Mouse (Mus musculus) c-Kit-positive CD71-positive TER-119-positive erythroid progenitor cells, embryonic 14.5 days (primary cell): Measurements from ENCODE around the gene Vdr.

Experiments used
- DNase-seq: peaks from one replicate; pipeline ENCODE4 v3.0.0-alpha.2; 2013; ENCODE audit warnings: low spot score

Vdr gene

DNA sequence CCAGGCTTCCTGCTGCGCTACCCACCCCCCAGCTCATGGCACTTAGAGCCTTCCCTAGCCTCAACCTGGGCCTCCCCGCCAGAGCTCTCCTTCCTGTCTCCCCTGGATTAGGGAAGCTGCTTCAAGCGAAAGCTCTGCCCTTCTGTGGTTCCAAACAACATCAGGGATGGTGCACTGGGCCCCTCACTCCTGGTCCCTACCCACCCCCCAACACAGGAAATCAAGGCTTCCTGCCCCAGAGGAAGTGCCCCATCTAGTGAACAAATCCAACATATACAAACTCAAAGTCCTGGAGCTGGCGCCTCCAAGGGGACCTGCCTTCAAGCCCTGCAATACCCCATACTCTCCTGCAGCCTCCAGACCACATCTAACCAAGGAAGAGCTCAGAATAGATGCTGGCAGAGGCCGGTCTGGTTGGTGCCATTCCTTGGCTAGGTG lies 81.5 kb downstream of the Vdr start:
- no peak for DNase-seq

DNA sequence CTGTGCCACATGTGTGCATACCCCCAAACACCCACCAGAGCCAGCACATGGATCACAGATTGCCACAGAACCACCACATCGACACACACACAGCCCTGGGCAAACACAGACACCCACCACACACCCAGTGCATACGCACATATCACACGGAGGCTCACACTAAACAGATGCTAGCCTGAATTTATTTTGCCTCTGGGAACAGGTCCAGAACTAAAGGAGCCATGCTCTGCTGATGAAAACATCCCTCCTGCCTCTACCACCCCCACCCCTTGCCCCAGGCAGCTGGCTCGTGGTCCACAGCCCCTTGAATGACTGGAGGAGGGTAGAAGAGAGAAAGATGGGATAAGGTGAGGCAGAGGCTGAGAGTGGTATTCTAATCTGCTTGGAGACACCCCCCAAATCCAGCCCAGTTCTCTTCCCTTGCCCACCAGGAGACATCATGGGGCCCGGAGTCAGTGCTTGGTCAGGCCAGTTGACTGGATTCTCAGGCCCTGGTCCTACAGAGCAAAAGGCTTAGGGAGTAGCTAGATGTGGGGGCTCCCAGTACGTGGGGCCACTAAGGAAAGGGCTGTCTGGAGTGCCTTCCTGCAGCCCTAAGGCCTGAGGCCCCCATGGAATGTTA lies 82.1 kb downstream of the Vdr start:
- no peak for DNase-seq

DNA sequence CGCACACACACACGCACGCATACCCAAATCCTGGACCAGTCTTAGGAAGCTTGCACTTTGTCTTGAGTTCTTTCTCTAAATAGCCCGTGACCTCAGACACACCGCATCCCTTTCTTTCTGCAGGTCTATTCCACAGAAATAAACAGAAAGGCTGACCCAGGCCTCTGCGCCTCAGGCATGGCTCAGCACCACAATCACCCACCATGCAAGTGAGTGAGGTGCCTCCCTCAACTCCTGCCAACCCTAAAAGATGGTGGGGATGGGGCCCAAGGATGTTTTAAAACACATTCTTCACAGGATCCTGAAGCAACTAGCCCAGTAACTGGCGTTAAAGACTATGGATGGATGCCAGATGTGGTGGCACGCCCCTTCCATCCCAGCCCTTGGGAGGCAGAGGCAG lies 83.0 kb downstream of the Vdr start:
- no peak for DNase-seq

DNA sequence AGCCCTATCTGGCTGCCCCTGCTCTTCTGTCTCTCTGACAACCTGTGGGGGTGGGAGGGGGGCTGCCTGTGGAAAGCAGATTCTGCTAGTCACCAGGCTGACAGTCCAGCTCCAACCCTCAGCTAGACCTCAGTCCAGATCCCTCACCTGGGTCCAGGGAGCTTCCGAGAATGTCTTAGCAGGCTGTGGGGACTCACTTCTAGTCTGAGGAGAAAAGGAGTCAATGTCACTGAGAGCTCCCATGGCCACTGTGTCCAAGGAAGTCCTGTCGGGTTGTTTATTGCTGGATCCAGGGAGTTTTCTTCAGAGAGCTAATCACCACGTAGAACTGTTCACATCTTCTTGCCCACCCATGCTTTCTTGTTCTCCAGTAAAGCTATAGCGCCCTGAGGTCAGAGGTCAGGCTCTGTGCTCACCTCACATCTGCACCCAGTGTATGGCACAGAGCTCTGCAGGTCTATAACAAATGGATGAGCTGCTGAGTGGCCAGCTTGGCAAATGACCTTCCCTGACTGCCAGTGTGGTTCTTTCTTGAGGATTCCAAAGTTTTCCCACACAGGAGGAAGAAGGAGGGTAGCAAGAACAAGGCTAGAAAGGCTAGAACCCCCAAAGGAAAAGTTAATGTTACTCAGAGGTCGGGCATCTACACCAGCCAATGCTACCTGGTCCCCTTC lies 83.7 kb downstream of the Vdr start:
- no peak for DNase-seq

DNA sequence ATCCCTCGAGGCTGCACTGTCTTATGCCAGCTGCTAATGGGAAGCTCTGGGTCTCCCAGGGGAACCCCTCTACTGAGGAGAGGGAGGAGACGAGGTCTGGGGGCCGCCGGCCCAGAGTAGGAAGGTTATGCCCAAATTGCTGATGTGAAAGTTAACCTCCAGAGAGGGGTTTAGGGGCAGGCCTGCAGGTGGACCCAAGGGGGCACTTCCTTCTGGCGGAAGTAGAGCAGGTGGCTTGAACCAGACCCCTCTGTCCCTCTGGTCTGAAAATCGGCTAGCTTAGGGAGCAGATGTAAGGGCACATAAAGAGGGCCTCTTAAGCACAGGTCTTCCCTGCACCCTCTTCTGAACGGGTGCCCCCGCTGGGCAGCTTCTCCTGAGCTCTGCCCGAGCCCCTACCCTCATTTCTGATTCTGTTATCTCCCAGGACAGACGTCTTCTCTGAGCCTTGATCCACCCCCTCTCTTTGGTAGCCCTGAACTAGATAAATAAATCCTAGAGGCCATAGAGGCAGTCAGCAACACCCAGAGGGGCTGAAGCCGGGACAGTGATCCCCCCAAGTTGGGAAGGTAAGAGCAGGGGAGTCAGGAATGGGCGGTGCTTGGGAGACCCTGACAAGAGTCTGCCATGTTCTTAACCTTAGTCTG lies 84.4 kb downstream of the Vdr start:
- no peak for DNase-seq

DNA sequence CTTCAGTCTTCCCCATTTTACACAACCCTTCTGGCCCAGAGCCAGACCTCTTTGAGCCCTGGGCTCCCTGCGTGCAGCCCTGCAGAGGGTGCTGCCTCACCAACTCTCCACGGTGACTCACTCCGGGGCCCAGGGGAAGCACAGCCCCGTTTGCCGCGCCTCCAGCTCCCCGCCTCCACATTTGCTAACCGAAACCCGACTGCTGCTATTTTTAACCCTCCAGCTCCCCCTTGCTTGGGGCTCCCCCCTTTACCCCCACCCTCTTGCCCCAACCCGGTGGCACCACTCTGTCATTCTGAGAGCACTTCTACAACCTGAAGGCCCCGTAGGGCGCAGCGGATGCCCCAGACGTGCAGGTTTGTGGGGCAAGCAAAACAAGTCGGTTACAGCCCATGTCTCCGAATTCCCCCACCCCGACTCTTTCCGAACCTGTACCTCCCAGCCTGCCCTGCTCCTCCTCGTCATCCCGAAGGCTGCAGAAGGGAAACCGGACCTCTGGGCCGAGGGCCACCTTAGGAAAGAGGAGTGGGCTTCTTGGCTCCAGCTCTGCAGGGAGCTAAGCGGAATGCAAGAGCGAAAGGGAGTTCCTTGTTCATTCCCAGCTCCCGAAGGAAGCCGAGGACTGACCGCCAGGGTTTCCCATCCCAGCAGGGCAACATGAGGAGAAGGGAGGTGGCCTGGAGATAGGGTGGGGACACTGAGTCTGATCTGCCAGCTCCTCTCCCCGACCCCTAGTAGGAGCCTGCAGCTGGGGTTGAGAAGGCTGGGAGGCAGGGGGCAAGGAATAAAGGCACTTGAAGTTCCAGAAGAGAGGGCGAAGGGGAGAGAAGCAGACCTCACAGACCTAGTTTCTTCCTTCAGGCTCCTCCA lies 85.1 kb downstream of the Vdr start:
- DNase-seq = peak; percentile 77

DNA sequence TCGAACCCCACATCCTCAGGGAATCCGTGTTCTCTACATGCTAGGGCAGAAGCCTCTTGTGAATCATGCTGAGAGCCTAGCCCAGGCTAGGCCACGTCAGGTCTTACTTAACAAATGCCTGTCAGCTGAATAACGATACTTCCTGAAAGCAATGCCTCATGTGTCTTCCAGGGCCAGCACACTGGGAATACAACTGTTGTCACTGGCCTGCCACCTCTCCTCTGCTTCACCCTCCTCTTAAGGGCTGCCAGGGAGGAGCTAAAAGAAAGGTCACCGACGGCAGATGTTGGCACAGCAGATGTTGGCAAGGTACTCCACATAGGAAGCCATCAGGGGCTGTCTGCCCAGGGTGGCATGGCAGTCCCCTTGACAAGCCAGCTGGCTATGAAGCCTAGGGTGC lies 86.4 kb downstream of the Vdr start:
- DNase-seq = no peak

DNA sequence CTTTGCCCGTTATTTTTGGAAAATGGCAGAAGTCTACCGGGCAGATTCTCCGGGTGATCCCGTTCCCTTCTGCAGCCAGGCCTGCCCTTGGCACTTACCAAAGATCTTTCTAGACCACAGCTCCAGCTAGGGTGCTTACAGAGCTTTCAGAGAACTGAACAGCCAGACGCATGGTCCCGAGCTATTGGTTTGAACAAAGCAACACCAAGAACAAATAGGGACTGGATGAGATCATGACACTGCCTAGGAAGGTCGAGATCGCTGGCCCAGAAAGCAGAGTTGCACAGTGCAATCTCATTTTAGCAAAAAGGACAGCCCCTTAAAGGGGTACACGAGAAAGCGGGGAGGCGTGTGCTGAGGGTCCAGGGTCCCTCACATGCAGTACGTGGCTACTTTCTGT lies 87.0 kb downstream of the Vdr start:
- no peak for DNase-seq

DNA sequence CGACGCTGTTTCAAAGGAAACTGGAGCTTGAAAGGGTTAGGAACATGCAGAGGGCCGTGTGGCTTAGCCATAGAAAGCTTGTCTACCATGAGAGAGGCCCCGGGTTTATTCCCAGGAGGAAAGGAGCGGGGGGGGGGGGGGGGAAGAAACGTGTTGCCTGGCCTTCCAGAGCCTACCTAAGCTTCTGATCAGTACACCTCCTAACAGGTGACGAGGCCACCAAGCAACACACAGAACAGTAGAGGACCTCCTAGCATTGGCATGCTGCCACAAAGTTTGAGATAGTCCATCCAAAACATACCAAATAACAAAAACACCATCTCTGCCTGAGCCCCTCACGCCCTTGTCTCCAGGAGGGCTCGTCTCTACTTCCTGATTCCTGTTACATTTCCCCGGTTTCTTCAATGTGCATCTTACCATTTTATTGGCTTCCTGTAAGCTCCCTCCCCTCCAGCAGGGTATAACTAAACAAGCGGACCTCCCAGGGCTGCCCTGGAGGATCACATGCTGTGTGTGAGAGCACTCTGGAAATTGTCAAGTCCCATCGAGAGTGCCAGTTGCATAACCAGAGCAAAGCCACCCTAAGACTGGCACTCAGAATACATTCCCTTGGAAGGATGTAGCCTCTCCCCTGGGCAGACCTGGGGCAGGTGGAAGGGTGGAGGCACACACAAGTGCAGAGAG lies 87.7 kb downstream of the Vdr start:
- DNase-seq = no peak

DNA sequence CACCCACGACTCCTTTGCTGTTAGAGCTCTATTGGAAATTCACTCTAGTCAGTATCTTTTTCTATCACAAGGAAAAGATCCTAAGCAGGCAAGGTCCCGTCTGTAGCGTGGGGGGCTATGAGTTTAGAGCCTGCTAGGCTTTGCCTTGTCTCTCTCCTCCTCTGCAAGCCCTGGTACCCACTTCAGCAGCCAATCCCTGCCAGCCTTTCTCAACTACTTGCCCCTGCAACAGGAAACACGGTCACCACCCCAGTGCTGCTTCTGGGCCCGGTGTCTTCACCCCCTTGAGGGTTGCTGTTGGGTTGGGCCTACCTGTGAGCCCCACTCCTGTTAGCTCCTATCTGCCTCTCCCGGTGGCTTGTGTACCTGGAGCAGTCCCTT lies 88.5 kb downstream of the Vdr start:
- DNase-seq = no peak

DNA sequence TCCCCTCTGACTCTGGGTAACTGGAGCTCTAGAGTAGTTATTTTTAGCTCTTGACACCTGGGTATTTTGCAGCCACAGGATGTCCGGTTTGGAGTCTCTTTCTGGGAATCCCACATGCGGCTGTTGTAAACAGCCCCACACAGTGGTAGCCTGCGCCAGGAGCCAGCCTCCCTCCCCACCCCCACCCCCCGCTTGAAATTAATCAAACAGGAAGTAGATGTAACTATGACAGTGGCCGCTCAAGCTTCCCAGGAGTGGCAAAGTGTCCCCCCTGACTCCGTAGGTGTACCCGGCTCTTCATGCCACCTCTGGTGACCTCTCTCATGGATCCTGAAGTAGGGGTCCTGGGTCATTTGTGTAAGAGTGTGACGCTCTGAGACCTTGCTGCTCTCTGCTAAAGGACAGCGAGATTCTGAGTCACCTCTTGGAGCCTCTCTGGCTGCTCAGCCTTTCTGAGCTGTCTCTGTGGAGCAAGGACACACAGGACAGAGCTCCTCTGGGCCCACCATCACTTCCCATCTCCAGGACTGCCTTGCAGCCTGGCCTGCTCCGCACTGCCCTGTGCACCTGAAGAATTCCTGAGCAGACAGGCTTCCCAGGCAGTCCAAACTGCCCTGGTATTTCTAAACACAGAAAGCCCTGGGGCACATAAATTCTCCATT lies 89.0 kb downstream of the Vdr start:
- no peak for DNase-seq

DNA sequence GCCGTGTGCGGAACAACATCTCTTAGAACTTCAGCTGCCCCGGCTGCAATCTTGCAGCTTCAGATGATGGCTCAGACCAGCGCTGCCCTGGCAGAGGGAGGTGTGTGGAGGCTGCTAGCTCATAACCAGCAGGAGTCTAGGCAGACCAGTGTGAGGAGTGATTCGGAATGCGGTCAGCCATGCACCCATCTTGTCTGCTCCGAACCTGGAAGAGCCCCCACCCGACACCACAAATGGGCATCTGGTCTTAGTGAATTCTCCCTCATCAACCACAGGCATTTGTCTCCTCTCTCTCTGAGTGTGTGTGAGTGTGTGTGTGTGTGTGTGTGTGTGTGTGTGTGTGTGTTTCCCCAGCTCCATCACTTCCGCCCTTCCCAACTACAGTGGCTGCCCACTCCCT lies 90.5 kb downstream of the Vdr start:
- DNase-seq = no peak

DNA sequence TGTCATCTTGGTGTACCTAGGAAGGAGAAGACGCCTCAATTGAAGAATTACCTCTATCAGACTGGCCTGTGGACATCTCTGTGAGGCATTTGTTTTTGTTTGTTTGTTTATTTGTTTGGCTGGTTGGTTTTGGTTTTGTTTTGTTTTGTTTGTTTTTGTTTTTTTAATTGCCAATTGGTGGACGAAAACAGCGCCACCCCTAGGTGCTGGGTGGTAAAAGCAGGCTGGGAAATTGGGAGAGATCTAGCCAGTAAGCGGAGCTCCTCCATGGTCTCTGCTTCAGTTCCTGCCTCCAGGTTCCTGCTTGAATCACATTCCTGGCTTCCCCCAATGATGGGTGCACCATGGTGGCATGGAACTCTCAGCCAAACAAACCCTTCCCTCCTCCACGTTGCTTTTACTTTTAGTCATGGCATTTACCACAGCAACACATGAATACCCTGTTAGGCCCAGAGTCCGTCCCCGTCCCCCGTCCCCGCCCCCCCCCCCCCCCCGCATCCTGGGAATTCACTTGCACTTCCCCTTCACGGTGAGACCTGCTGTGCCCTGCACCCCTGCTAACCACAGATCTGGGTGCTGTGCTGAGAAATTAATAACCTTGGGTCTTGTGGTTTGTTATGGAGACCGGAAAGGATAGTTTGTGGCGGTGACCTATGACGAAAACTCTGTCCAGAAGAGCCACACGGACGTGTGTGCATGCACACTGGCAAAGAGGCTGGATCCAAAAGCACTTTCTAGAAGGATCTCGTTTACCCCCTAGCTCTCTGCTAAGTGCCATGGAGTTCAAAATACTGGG lies 94.0 kb downstream of the Vdr start:
- DNase-seq = no peak

DNA sequence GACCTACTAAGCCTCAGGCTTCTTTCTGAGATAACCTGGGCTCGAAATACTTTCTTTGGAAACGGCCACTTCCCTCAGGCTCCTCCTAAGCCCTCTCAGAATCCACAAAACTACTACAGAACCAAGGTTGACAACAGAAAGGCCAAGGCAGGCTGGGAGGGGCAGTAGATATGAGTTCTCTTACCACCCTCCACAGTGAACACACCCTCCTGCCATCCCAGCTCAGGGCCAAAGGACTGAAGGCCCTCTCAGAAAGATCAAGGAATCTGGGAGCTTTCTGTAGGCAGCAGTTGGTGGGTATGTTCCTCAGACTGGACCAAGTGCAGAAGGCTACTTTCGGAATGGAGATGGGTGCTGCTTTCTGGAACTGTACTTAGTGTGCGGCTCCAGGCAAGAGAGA lies 95.2 kb downstream of the Vdr start:
- DNase-seq = no peak

DNA sequence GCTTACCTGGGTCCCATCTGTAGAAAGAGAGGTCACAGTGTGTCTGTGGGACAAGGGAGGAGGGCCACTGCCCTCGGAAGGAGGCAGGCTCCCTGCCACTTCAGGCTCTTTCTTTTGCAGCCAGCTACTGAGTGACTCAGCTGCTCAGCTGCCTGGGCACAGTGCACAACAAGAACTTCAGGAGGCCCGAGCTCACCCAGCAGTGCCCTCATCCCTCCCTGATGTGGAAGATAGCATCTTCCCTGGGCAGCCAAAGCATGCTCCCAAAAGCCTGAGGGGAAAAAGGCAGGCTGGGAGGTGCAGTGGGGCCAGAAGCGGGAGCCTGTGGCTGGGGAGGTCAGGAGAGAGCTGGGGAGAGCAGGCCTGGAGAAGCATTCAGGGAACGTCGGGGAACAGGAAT lies 95.7 kb downstream of the Vdr start:
- no peak for DNase-seq

DNA sequence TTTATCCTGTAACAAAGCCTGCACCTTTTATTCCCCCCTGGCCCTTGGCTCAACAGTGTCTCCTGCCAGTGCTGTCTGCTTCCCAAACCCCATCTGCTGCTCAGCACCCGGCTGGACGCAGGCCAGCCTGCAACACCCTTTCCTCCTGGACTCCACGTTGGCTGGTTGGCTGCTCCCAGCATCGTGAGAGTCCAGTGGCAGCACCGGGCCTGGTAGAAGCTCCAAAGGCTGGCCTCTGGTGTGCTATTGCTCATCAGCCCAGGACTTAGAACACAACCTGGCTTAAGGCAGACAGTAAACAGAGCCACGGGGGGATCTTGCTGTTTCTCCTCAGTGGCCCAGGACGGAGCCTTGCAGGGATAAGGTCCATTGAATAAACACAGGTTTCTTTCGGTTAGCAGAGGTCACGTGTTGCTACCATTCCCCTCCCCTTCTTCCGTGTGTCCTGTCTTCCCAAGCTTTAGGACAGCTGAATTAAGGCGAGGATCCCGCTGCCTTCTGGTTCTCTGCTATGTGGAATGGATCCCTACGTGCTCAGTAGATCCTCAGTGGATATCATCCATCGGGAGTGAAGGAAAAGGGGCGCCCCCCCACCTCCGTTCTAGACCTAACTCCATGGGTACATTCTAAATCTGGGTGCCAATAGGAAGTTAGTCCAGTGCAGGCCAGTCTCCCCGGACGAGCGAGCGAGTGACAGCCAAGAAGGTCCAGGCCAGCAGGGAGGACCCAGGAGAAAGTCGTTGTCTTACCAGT lies 96.8 kb downstream of the Vdr start:
- DNase-seq = no peak

DNA sequence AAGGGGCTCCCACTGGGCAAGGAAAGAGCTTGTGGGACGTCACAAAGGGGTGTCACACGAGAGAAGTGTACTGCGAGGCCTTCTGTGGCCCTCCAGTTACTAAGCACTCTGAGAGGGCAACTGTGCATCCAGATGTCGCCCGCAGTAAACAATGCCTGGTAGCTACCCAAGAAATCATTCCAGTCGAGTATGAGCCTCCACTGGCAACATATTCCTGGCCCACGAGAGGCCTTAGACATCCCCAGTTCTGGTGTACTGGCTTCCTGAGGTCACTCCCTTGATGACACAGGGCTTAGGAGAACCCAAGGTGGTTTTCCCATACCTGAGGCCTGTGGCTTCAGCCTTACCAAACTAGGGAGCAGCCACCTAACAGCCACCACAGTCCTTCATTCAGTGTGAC lies 97.6 kb downstream of the Vdr start:
- DNase-seq = no peak

DNA sequence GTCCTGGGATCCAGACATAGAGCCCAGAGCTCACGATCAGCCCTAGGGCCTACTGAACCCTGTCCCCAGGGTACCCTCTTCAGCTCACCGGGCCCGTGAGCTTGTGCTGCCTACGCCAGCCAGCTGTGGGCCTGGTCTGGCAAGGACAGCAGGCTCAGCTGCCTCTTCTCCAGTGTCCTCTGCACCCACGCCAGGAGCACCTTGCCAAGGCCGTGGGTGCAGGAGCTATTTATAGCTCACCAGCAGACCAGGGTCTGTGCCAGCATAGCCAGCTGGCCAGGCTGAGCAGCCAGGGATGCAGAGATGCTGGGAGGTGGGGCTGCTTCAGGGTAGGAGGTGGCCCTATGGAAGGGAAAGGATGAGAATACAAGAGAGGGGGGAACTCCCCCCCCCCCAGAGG lies 98.3 kb downstream of the Vdr start:
- DNase-seq = no peak

DNA sequence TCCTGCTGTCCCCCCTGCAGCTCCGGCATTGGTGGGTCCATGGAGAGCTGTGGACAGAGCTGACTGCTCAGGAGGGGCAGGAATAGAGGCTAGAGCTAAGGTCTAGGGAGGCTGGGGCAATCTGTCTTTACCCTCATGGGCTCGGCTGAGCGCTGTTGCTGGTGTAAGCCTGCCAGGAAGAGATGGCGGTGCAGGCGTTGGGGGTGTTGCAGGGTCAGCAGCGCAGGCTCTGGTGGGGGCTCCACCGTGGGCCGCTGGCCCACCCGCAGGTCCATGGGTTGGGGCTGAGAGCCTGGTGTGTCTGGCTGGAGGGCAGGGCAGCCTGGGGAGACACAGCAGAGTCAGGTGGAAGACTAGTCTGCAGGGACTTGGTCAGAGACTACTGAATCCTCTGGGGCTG lies 99.1 kb downstream of the Vdr start:
- DNase-seq = no peak

DNA sequence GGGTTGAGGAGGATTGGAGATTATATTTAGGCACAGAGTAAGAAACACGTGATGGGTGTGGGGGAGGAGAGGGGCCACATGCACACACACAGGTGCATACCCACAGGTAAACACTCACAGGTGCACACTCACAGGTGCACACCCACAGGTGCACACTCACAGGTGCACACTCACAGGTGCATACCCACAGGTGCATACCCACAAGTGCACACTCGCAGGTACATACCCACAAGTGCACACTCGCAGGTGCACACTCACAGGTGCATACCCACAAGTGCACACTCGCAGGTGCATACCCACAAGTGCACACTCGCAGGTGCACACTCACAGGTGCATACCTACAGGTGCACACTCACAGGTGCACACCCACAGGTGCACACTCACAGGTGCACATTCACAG lies 100.0 kb downstream of the Vdr start:
- no peak for DNase-seq
